Mouse (Mus musculus): ENCODE data around the gene Zfp689. TPM values are rescaled to one million over a fixed set of nuclear protein-coding genes. Genes with fewer than 3 reads are reported as not detected.

Zfp689 gene
- 1.6 and 1.9 TPM in 2 replicates for polyA plus RNA-seq (2012; rRNA removed)

GRCm38 (mm10) chr7:127448521-127449300, at the start of gene Zfp689:
Zfp689 (minus strand) TSS chr7:127449158.

GRCm38 (mm10) chr7:127478635-127479317, 29.8 kb upstream of the Zfp689 start, which contains the start of gene Fbrs:
Fbrs (plus strand) TSS chr7:127479199.

DNA sequence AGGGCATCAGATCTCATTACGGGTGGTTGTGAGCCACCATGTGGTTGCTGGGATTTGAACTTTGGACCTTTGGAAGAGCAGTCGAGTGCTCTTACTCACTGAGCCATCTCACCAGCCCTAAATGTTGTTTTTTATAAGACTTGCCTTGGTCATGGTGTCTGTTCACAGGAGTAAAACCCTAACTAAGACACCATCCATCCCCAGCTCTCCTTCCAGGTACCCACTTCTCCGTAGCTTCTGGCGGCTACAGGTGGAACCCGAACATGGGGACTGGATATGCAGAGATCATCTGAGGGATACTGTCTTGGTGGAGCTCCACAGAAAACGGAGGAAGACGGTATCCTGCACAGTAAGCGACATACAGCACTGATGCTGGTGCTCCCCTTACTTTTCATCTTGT, 10.4 kb upstream of the Zfp689 start, which contains the start of gene Prr14:
Prr14 (plus strand) TSS at position 301 of the 400 bp plus-strand sequence.

GRCm38 (mm10) chr7:127421388-127422191, 27.4 kb downstream of the Zfp689 start, which contains the start of gene Zfp688:
Zfp688 (minus strand) TSS chr7:127422068.

GRCm38 (mm10) chr7:127406002-127406987, 42.7 kb downstream of the Zfp689 start, which contains the start of gene Zfp764:
Zfp764 (minus strand) TSS chr7:127406822.

GRCm38 (mm10) chr7:127393157-127393943, 55.6 kb downstream of the Zfp689 start, which contains the start of gene E430018J23Rik:
E430018J23Rik (minus strand) TSS chr7:127393629.

Other genes starting within 250 kb of the Zfp689 start
- gene Tbc1d10b, start 240.7 kb downstream of the Zfp689 start, polyA plus RNA-seq (2012; rRNA removed) = 20.0 and 23.0 TPM in 2 replicates
- 11.3 and 23.7 TPM in 2 replicates for gene Mylpf, start 240.3 kb downstream of the Zfp689 start, polyA plus RNA-seq (2012; rRNA removed)
- 5.6 and 6.3 TPM in 2 replicates for gene Zfp553, start 216.1 kb downstream of the Zfp689 start, polyA plus RNA-seq (2012; rRNA removed)
- 4.9 and 7.9 TPM in 2 replicates for gene Sept1, start 216.0 kb downstream of the Zfp689 start, polyA plus RNA-seq (2012; rRNA removed)
- 57.0 and 157 TPM in 2 replicates for gene Zfp771, start 204.9 kb downstream of the Zfp689 start, polyA plus RNA-seq (2012; rRNA removed)
- 31.4 and 39.4 TPM in 2 replicates for gene Dctpp1, start 188.4 kb downstream of the Zfp689 start, polyA plus RNA-seq (2012; rRNA removed)
- 9.4 and 16.9 TPM in 2 replicates for gene Sephs2, start 175.1 kb downstream of the Zfp689 start, polyA plus RNA-seq (2012; rRNA removed)
- 1.0 and 1.3 TPM in 2 replicates for gene Itgal, start 152.9 kb downstream of the Zfp689 start, polyA plus RNA-seq (2012; rRNA removed)
- 18.3 and 25.5 TPM in 2 replicates for gene Zfp768, start 103.6 kb downstream of the Zfp689 start, polyA plus RNA-seq (2012; rRNA removed)
- 3.3 and 4.0 TPM in 2 replicates for gene Zfp747, start 73.1 kb downstream of the Zfp689 start, polyA plus RNA-seq (2012; rRNA removed)
- 1.2 and 1.4 TPM in 2 replicates for gene 9130019O22Rik, start 62.0 kb downstream of the Zfp689 start, polyA plus RNA-seq (2012; rRNA removed)
- 2.8 and 3.5 TPM in 2 replicates for gene E430018J23Rik, start 55.5 kb downstream of the Zfp689 start, polyA plus RNA-seq (2012; rRNA removed)
- 2.2 and 2.6 TPM in 2 replicates for gene Zfp764, start 42.3 kb downstream of the Zfp689 start, polyA plus RNA-seq (2012; rRNA removed)
- 14.0 and 16.3 TPM in 2 replicates for gene Zfp688, start 27.1 kb downstream of the Zfp689 start, polyA plus RNA-seq (2012; rRNA removed)
- gene Prr14, start 10.5 kb upstream of the Zfp689 start, polyA plus RNA-seq (2012; rRNA removed) = 33.3 and 47.2 TPM in 2 replicates
- 20.3 and 21.3 TPM in 2 replicates for gene Fbrs, start 30.0 kb upstream of the Zfp689 start, polyA plus RNA-seq (2012; rRNA removed)
- 5.6 and 8.6 TPM in 2 replicates for gene Srcap, start 62.8 kb upstream of the Zfp689 start, polyA plus RNA-seq (2012; rRNA removed)
- 5.0 and 5.1 TPM in 2 replicates for gene Gm42715, start 70.4 kb upstream of the Zfp689 start, polyA plus RNA-seq (2012; rRNA removed)
- gene Tmem265, start 112.2 kb upstream of the Zfp689 start, polyA plus RNA-seq (2012; rRNA removed) = 2.9 and 4.0 TPM in 2 replicates
- gene Phkg2, start 124.2 kb upstream of the Zfp689 start, polyA plus RNA-seq (2012; rRNA removed) = 20.4 and 20.7 TPM in 2 replicates
- 1.3 and 1.7 TPM in 2 replicates for gene Ccdc189, start 139.4 kb upstream of the Zfp689 start, polyA plus RNA-seq (2012; rRNA removed)
- 8.0 and 9.1 TPM in 2 replicates for gene Rnf40, start 139.6 kb upstream of the Zfp689 start, polyA plus RNA-seq (2012; rRNA removed)
- gene Zfp629, start 166.6 kb upstream of the Zfp689 start, polyA plus RNA-seq (2012; rRNA removed) = 2.6 and 3.5 TPM in 2 replicates